Mouse (Mus musculus) liver, embryonic 14.5 days (tissue): ENCODE data around the gene Pde4d.

Experiments
- CTCF ChIP-seq: IDR thresholded peaks from 2 replicates; pipeline ENCODE4 v1.5.1; 2016; ENCODE audit warnings: antibody characterized with exemption, low read depth, control low read depth
- EP300 ChIP-seq: IDR thresholded peaks from 2 replicates; pipeline ENCODE4 v1.6.1; 2016; ENCODE audit warnings: antibody characterized with exemption, low read depth

DNA sequence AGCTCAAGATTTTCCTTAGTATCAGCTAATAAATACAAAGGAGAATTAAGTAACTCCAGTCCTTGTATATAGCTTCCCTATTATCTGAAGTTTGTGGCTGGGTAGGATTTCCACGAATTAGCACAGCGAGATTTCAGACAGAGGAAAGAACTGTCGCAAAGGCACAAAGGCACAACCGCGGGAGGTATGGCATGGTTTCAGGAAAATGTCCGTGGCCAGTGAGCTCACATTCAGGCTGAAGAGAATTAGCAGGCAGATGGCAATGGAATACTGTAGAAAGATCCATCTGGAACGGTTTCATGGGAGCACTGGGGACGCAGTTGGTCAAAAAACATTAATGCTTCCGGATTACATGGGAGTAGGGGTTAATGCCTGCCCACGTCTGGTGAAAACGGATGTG, 898.0 kb downstream of the Pde4d start:
- TF ChIP-seq CTCF (no peak), EP300 (no peak)
